Mouse (Mus musculus) G1E (cell line): ENCODE data around the gene Ltn1.

ENCODE experiments used
- CTCF ChIP-seq: IDR thresholded peaks from 2 replicates; pipeline ENCODE4 v1.5.1; 2012; ENCODE audit warnings: low read depth, low read length, inconsistent platforms, mixed read lengths
- GATA1 ChIP-seq: IDR thresholded peaks from 2 replicates; pipeline ENCODE4 v1.6.1; 2012; ENCODE audit warnings: borderline replicate concordance, low read length, inconsistent platforms, mixed read lengths
- GATA2 ChIP-seq: IDR thresholded peaks from 2 replicates; pipeline ENCODE4 v1.6.1; 2012; ENCODE audit warnings: low read depth, low read length, inconsistent platforms, borderline replicate concordance
- POLR2AphosphoS5 ChIP-seq: IDR thresholded peaks from 2 replicates; pipeline ENCODE4 v1.6.1; 2012; ENCODE audit warnings: low read depth, low read length, inconsistent platforms; ENCODE audit not compliant: insufficient replicate concordance
- TAL1 ChIP-seq: conservative IDR thresholded peaks from 2 replicates; pipeline ENCODE4 v1.6.1; 2012; ENCODE audit warnings: low read depth, low read length, inconsistent platforms, mixed read lengths

GRCm38 (mm10) chr16:87366035-87366434, 66.4 kb downstream of the Ltn1 start:
- TF ChIP-seq CTCF (no peak), TAL1 (no peak), GATA2 (no peak), GATA1 (no peak), POLR2AphosphoS5 (no peak)
